Mouse (Mus musculus): ENCODE results near the gene Gfm1. TPM values are rescaled to one million over a fixed set of nuclear protein-coding genes. Genes with fewer than 3 reads are reported as not detected.

Gene Gfm1
- total RNA-seq, 1 experiment, result 88.2 TPM

DNA sequence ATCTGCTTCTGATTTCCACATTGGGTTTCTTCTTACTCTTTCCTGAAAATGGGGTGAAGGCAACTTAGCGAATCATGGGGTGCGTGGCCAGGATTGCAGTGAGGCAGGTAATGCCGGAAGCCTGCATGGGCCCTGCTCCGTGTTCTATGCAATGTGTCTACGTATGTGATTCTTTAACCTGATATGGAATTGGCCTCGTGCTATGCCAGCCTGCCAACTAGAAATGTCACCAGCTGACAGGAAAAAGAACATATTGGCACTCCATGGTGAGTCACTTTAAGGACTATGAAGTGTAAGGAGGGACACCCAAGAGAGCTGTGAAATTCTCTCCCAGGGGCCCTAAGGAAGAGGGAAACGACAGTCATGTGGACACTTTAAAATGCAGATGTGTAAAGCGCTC is 63.2 kb downstream of the Gfm1 start:
- TF ChIP-seq MAFK (IDR thresholded peaks at IDR 0.05; ENCODE audit: insufficient read depth, low read depth, low read length) (no peak), HCFC1 (IDR thresholded peaks at IDR 0.05; ENCODE audit: borderline replicate concordance, insufficient read depth, low read length) (no peak), CHD2 (IDR thresholded peaks at IDR 0.05; ENCODE audit: low read depth, low read length) (no peak), ZC3H11A (IDR thresholded peaks at IDR 0.05; ENCODE audit: borderline replicate concordance, low read depth, low read length) (no peak), ZNF384 (IDR thresholded peaks at IDR 0.05; ENCODE audit: low read depth, low read length) (no peak)
- Histone ChIP-seq H3K36me3 (ENCODE audit: control insufficient read depth, insufficient read depth, low read length, poor library complexity, severe bottlenecking) (no peaks in the 10 kb centered on the region), H3K27ac (ENCODE audit: insufficient read depth, low read depth, low read length, poor library complexity, severe bottlenecking) (no peak overlapping the region), H3K9me3 (ENCODE audit: control insufficient read depth, insufficient read depth, low read depth, low read length) (no peaks in the 10 kb centered on the region), H3K9ac (ENCODE audit: insufficient read depth, low read depth, low read length, poor library complexity, severe bottlenecking) (no peak overlapping the region), H3K4me3 (ENCODE audit: insufficient read depth in 1 of 2, low read depth in 1 of 2, low read length in 2 of 2, poor library complexity in 1 of 2, severe bottlenecking in 1 of 2) (no peak overlapping the region), H3K4me1 (ENCODE audit: control insufficient read depth in 2 of 2, insufficient read depth in 2 of 2, low read length in 2 of 2, poor library complexity in 1 of 2) (peaks cover 0 to 3% of the 10 kb centered on the region in 2 experiments; a peak in 1 of 4 replicates)
- in situ Hi-C loops (cut with MboI; ENCODE audit: low sequenced_read_pairs in 2 of 2, unreplicated experiment in 2 of 2), result no loop called here
- no peak for DNase-seq (ENCODE audit: low read depth, low spot score)

GRCm38 (mm10) chr3:67496310-67496709 is 66.4 kb downstream of the Gfm1 start:
- Histone ChIP-seq H3K4me3 (ENCODE audit: insufficient read depth in 1 of 2, low read depth in 1 of 2, low read length in 2 of 2, poor library complexity in 1 of 2, severe bottlenecking in 1 of 2) (no peak overlapping the region), H3K4me1 (ENCODE audit: control insufficient read depth in 2 of 2, insufficient read depth in 2 of 2, low read length in 2 of 2, poor library complexity in 1 of 2) (peaks cover 0 to 3% of the 10 kb centered on the region in 2 experiments; a peak in 1 of 4 replicates), H3K36me3 (ENCODE audit: control insufficient read depth, insufficient read depth, low read length, poor library complexity, severe bottlenecking) (no peaks in the 10 kb centered on the region), H3K9ac (ENCODE audit: insufficient read depth, low read depth, low read length, poor library complexity, severe bottlenecking) (no peak overlapping the region), H3K27ac (ENCODE audit: insufficient read depth, low read depth, low read length, poor library complexity, severe bottlenecking) (no peak overlapping the region), H3K9me3 (ENCODE audit: control insufficient read depth, insufficient read depth, low read depth, low read length) (no peaks in the 10 kb centered on the region)
- in situ Hi-C loops (cut with MboI; ENCODE audit: low sequenced_read_pairs in 2 of 2, unreplicated experiment in 2 of 2), result no loop called here
- TF ChIP-seq CHD2 (IDR thresholded peaks at IDR 0.05; ENCODE audit: low read depth, low read length) (no peak), HCFC1 (IDR thresholded peaks at IDR 0.05; ENCODE audit: borderline replicate concordance, insufficient read depth, low read length) (no peak), ZNF384 (IDR thresholded peaks at IDR 0.05; ENCODE audit: low read depth, low read length) (no peak)
- no peak for DNase-seq (ENCODE audit: low read depth, low spot score)

DNA sequence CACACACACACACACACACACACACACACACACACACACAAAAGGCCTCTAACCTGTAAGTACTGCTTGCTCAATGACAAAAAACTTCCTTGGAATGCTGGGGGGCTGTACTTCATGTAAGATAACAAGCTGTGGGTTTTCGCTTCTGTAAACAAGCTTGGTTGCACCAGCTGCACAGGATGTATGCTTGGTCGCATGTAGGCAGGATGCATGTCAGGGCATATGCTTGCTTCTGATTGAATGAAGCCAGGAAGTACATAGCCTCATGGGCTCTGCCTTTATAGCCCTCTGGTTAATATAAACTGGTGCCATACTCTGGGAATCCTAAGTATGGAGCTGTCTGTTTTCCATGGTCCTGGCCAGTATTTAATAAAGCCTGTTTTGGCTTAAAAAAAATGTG is 68.1 kb downstream of the Gfm1 start:
- H3K27ac ChIP-seq (ENCODE audit: insufficient read depth, low read depth, low read length, poor library complexity, severe bottlenecking), result no peak overlapping the region
- no peak overlapping the region for H3K9ac ChIP-seq (ENCODE audit: insufficient read depth, low read depth, low read length, poor library complexity, severe bottlenecking)
- no peak overlapping the region for H3K4me3 ChIP-seq (ENCODE audit: insufficient read depth in 1 of 2, low read depth in 1 of 2, low read length in 2 of 2, poor library complexity in 1 of 2, severe bottlenecking in 1 of 2)
- DNase-seq (ENCODE audit: low read depth, low spot score), result no peak
- no peaks in the 10 kb centered on the region for H3K9me3 ChIP-seq (ENCODE audit: control insufficient read depth, insufficient read depth, low read depth, low read length)
- TF ChIP-seq MAFK (IDR thresholded peaks at IDR 0.05; ENCODE audit: insufficient read depth, low read depth, low read length) (no peak), ZC3H11A (IDR thresholded peaks at IDR 0.05; ENCODE audit: borderline replicate concordance, low read depth, low read length) (no peak), CHD2 (IDR thresholded peaks at IDR 0.05; ENCODE audit: low read depth, low read length) (no peak), HCFC1 (IDR thresholded peaks at IDR 0.05; ENCODE audit: borderline replicate concordance, insufficient read depth, low read length) (no peak), ZNF384 (IDR thresholded peaks at IDR 0.05; ENCODE audit: low read depth, low read length) (no peak)
- H3K36me3 ChIP-seq (ENCODE audit: control insufficient read depth, insufficient read depth, low read length, poor library complexity, severe bottlenecking), result no peaks in the 10 kb centered on the region
- in situ Hi-C loops (cut with MboI; ENCODE audit: low sequenced_read_pairs in 2 of 2, unreplicated experiment in 2 of 2), result no loop called here
- peaks cover 0 to 2% of the 10 kb centered on the region in 2 experiments; a peak in 2 of 4 replicates for H3K4me1 ChIP-seq (ENCODE audit: control insufficient read depth in 2 of 2, insufficient read depth in 2 of 2, low read length in 2 of 2, poor library complexity in 1 of 2)

DNA sequence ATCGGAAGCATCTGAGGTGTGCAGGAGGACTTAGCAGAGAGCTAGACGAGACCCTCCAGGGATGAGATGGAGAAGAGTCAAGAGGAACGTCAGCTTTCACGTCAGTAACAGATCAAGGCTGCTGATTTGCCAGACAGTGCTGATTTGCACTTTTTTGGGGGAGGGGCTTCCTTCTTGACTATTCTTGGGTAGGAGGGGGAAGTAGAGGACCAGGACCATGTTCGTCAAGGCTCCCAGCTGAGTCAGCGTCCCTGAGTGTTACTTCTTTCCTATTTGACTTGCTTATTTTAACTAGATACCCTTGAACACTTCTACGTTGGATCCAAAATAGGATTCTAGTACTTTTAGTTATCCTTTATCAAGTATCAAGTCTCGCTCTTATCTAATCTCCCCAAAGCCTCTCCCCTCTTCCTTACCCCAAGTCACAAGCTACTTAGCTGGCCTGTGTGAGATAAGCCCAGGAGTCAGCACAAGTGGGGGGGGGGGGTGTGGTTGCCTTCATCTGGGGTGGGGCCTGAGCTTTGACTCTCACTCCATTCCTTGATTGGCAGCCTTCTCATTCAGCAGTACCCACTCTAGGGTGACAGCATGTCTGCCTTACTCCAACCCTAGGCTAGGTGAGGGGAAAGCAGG is 69.0 kb downstream of the Gfm1 start:
- peaks cover 0 to 7% of the 10 kb centered on the region in 2 experiments; a peak in 2 of 4 replicates for H3K4me1 ChIP-seq (ENCODE audit: control insufficient read depth in 2 of 2, insufficient read depth in 2 of 2, low read length in 2 of 2, poor library complexity in 1 of 2)
- no peak overlapping the region for H3K4me3 ChIP-seq (ENCODE audit: insufficient read depth in 1 of 2, low read depth in 1 of 2, low read length in 2 of 2, poor library complexity in 1 of 2, severe bottlenecking in 1 of 2)
- no peak overlapping the region for H3K9ac ChIP-seq (ENCODE audit: insufficient read depth, low read depth, low read length, poor library complexity, severe bottlenecking)
- in situ Hi-C loops (cut with MboI; ENCODE audit: low sequenced_read_pairs in 2 of 2, unreplicated experiment in 2 of 2), result no loop called here
- H3K9me3 ChIP-seq (ENCODE audit: control insufficient read depth, insufficient read depth, low read depth, low read length), result no peaks in the 10 kb centered on the region
- no peak for DNase-seq (ENCODE audit: low read depth, low spot score)
- H3K36me3 ChIP-seq (ENCODE audit: control insufficient read depth, insufficient read depth, low read length, poor library complexity, severe bottlenecking), result no peaks in the 10 kb centered on the region
- TF ChIP-seq MAFK (IDR thresholded peaks at IDR 0.05; ENCODE audit: insufficient read depth, low read depth, low read length) (peak; percentile 87), CHD2 (IDR thresholded peaks at IDR 0.05; ENCODE audit: low read depth, low read length) (no peak), HCFC1 (IDR thresholded peaks at IDR 0.05; ENCODE audit: borderline replicate concordance, insufficient read depth, low read length) (no peak)
- H3K27ac ChIP-seq (ENCODE audit: insufficient read depth, low read depth, low read length, poor library complexity, severe bottlenecking), result no peak overlapping the region

GRCm38 (mm10) chr3:67499406-67499791 is 69.5 kb downstream of the Gfm1 start:
- Histone ChIP-seq H3K27ac (ENCODE audit: insufficient read depth, low read depth, low read length, poor library complexity, severe bottlenecking) (no peak overlapping the region), H3K36me3 (ENCODE audit: control insufficient read depth, insufficient read depth, low read length, poor library complexity, severe bottlenecking) (no peaks in the 10 kb centered on the region)
- in situ Hi-C loops (cut with MboI; ENCODE audit: low sequenced_read_pairs in 2 of 2, unreplicated experiment in 2 of 2), result no loop called here

More at GRCm38 (mm10) chr3:67499406-67499791, 69.5 kb downstream of the Gfm1 start:
- Histone ChIP-seq H3K4me3 (ENCODE audit: insufficient read depth in 1 of 2, low read depth in 1 of 2, low read length in 2 of 2, poor library complexity in 1 of 2, severe bottlenecking in 1 of 2) (no peak overlapping the region), H3K4me1 (ENCODE audit: control insufficient read depth in 2 of 2, insufficient read depth in 2 of 2, low read length in 2 of 2, poor library complexity in 1 of 2) (peaks cover 0 to 8% of the 10 kb centered on the region in 2 experiments; a peak in 2 of 4 replicates), H3K9ac (ENCODE audit: insufficient read depth, low read depth, low read length, poor library complexity, severe bottlenecking) (no peak overlapping the region), H3K9me3 (ENCODE audit: control insufficient read depth, insufficient read depth, low read depth, low read length) (no peaks in the 10 kb centered on the region)
- no peak for DNase-seq (ENCODE audit: low read depth, low spot score)
- no peak for TF ChIP-seq ZC3H11A (IDR thresholded peaks at IDR 0.05; ENCODE audit: borderline replicate concordance, low read depth, low read length)
- no peak for TF ChIP-seq CHD2 (IDR thresholded peaks at IDR 0.05; ENCODE audit: low read depth, low read length)
- no peak for TF ChIP-seq HCFC1 (IDR thresholded peaks at IDR 0.05; ENCODE audit: borderline replicate concordance, insufficient read depth, low read length)
- TF ChIP-seq MAFK (IDR thresholded peaks at IDR 0.05; ENCODE audit: insufficient read depth, low read depth, low read length), result no peak
- no peak for TF ChIP-seq ZNF384 (IDR thresholded peaks at IDR 0.05; ENCODE audit: low read depth, low read length)
